Mouse (Mus musculus): ENCODE results near the gene Jak1. TPM values are rescaled to one million over a fixed set of nuclear protein-coding genes. Genes with fewer than 3 reads are reported as not detected.
"Not testable (repeated sequence)": the region's sequence is repeated elsewhere in the genome, so short reads cannot be mapped to it uniquely, and the experiment has no call there.

The Jak1 gene
- polyA plus RNA-seq, 1 experiment from 2014 or later = 53.2 TPM

GRCm38 (mm10) chr4:101270734-101271133 lies 5.7 kb upstream of the Jak1 start:
- Histone ChIP-seq H3K9me3 (replicated peaks) (no peaks in the 10 kb centered on the region), H3K27me3 (no peaks in the 10 kb centered on the region), H3K4me2 (no peak overlapping the region), H3K27ac (no peak overlapping the region), H3K36me3 (no peaks in the 10 kb centered on the region), H3K9ac (no peak overlapping the region), H3K4me1 (replicated peaks) (no peaks in the 10 kb centered on the region), H3K4me3 (no peak overlapping the region)
- ATAC-seq (replicated peaks; ENCODE audit: insufficient number of reproducible peaks, insufficient read depth, low FRiP score, low read depth) = no peak
- WGBS = 82% methylated on average over 3 of the region's 3 CpGs

DNA sequence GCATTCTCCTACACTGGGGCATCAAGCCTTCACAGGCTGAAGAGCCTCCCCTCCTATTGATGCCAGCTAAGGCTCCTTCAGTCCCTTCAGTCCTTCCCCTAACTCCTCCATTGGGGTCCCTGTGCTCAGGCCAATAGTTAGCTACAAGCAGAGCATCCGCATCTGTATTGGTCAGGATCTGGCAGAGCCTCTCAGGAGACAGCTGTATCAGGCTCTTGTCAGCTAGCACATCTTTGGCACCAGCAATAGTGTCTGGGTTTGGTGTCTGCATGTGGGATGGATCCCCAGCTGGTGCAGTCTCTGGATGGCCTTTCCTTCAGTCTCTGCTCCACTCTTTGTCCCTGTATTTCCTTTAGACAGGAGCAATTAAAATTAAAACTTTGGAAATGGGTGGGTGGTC lies 3.4 kb upstream of the Jak1 start:
- H3K4me3 ChIP-seq; H3K9ac ChIP-seq; H3K36me3 ChIP-seq; H3K4me1 ChIP-seq (replicated peaks); H3K4me2 ChIP-seq; H3K27me3 ChIP-seq; H3K9me3 ChIP-seq (replicated peaks); ATAC-seq (replicated peaks; ENCODE audit: insufficient number of reproducible peaks, insufficient read depth, low FRiP score, low read depth); H3K27ac ChIP-seq: not testable (repeated sequence)
- WGBS = 56% methylated on average over 1 of the region's 1 CpGs

GRCm38 (mm10) chr4:101265523-101265922 lies 441 bp upstream of the Jak1 start:
- WGBS = 31% methylated on average over 6 of the region's 7 CpGs
- no peak for ATAC-seq (replicated peaks; ENCODE audit: insufficient number of reproducible peaks, insufficient read depth, low FRiP score, low read depth)
- Histone ChIP-seq H3K36me3 (no peaks in the 10 kb centered on the region), H3K4me3 (peak overlapping the region; percentile 100), H3K27me3 (no peaks in the 10 kb centered on the region), H3K27ac (peak overlapping the region; percentile 96), H3K4me2 (peak overlapping the region; percentile 84), H3K9ac (no peak overlapping the region), H3K4me1 (replicated peaks) (peaks cover 18% of the 10 kb centered on the region), H3K9me3 (replicated peaks) (no peaks in the 10 kb centered on the region)

- no peak for ATAC-seq (replicated peaks; ENCODE audit: insufficient number of reproducible peaks, insufficient read depth, low FRiP score, low read depth)
- H3K27ac ChIP-seq = peak overlapping the region; percentile 96
- WGBS = 7% methylated on average over 26 of the region's 26 CpGs
These were observed 928 bp downstream of the Jak1 start for GRCm38 (mm10) chr4:101263968-101264740.

GRCm38 (mm10) chr4:101261596-101261995 lies 3.5 kb downstream of the Jak1 start:
- WGBS = 77% methylated on average over 5 of the region's 5 CpGs
- Histone ChIP-seq H3K4me3 (no peak overlapping the region), H3K4me1 (replicated peaks) (peaks cover 30% of the 10 kb centered on the region), H3K27me3 (no peaks in the 10 kb centered on the region), H3K36me3 (no peaks in the 10 kb centered on the region), H3K4me2 (no peak overlapping the region), H3K27ac (no peak overlapping the region), H3K9me3 (replicated peaks) (no peaks in the 10 kb centered on the region), H3K9ac (no peak overlapping the region)
- no peak for ATAC-seq (replicated peaks; ENCODE audit: insufficient number of reproducible peaks, insufficient read depth, low FRiP score, low read depth)

More at GRCm38 (mm10) chr4:101263968-101264740, 928 bp downstream of the Jak1 start:
- Histone ChIP-seq H3K36me3 (no peaks in the 10 kb centered on the region), H3K27me3 (no peaks in the 10 kb centered on the region), H3K9ac (peak overlapping the region; percentile 98), H3K9me3 (replicated peaks) (no peaks in the 10 kb centered on the region), H3K4me2 (peak overlapping the region; percentile 84), H3K4me3 (peak overlapping the region; percentile 100), H3K4me1 (replicated peaks) (peaks cover 20% of the 10 kb centered on the region)

DNA sequence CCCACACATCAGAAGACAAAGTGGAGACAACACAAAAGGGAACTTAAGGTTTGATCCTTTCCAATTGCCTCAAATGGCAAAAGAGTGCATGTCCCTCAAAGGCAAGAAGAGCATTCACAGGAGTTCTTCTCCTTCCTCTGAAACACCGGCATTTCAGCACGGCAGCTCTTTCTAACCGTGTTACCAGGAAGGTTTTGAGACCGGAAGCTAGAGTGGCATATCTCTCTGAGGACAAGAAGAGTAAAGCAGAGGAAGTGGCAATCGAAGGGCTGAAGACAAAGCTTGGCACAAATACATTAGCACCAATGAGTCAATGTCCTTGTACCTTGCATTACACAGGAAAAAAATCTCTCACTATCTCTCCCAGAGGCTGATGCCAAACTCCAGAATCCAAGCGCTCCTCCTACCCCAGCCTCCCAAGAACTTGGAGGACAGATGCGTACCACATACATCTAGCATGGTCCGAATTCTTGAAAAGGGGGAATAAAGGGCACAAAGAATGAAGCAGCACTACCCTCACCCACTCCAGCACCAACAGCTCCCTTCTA lies 4.3 kb downstream of the Jak1 start:
- WGBS = 73% methylated on average over 8 of the region's 8 CpGs
- H3K9me3 ChIP-seq (replicated peaks) = no peaks in the 10 kb centered on the region
- H3K4me2 ChIP-seq = no peak overlapping the region
- no peak overlapping the region for H3K4me3 ChIP-seq
- no peak overlapping the region for H3K9ac ChIP-seq
- ATAC-seq (replicated peaks; ENCODE audit: insufficient number of reproducible peaks, insufficient read depth, low FRiP score, low read depth) = no peak
- no peaks in the 10 kb centered on the region for H3K27me3 ChIP-seq
- H3K4me1 ChIP-seq (replicated peaks) = peaks cover 33% of the 10 kb centered on the region
- H3K27ac ChIP-seq = peak overlapping the region; percentile 22; the same call in 1 of the 2 replicates
- H3K36me3 ChIP-seq = no peaks in the 10 kb centered on the region

DNA sequence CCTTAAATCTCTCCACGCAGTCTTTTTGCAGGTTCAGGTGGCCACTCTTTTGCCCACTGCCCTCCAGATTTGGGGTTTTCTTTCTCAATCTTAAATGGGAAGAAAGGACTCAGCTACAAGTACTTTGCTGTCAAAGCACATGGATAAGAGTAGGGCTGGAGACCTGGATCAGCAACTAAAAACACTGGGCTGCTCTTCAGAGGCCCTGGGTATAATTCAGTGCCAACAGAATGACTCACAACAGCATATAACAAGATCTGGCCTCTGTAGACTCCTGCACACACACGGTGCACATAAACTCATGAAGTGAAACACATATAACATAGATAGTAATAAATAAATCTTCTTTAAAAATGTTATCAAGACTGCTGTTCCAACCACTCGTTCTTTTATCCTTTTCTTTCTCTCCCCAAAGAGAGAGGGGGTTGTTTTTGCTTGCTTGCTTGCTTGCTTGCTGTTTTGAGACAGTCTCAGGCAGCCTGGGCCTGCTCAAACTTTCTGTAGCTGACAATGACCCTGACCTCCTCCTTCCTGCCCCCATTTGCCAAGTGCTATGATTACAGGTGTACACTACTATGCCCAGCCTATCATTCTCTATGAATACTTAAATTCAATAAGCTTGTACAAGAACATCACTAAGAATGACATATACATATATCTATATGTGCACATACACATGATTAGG lies 8.4 kb downstream of the Jak1 start:
- 67% methylated on average over 3 of the region's 3 CpGs for WGBS
- Histone ChIP-seq H3K9me3 (replicated peaks) (no peaks in the 10 kb centered on the region), H3K36me3 (no peaks in the 10 kb centered on the region), H3K27me3 (no peaks in the 10 kb centered on the region), H3K4me1 (replicated peaks) (peaks cover 49% of the 10 kb centered on the region), H3K4me3 (no peak overlapping the region), H3K27ac (peak overlapping the region; percentile 20; the same call in 1 of the 2 replicates), H3K9ac (no peak overlapping the region), H3K4me2 (no peak overlapping the region)
- ATAC-seq (replicated peaks; ENCODE audit: insufficient number of reproducible peaks, insufficient read depth, low FRiP score, low read depth) = no peak

DNA sequence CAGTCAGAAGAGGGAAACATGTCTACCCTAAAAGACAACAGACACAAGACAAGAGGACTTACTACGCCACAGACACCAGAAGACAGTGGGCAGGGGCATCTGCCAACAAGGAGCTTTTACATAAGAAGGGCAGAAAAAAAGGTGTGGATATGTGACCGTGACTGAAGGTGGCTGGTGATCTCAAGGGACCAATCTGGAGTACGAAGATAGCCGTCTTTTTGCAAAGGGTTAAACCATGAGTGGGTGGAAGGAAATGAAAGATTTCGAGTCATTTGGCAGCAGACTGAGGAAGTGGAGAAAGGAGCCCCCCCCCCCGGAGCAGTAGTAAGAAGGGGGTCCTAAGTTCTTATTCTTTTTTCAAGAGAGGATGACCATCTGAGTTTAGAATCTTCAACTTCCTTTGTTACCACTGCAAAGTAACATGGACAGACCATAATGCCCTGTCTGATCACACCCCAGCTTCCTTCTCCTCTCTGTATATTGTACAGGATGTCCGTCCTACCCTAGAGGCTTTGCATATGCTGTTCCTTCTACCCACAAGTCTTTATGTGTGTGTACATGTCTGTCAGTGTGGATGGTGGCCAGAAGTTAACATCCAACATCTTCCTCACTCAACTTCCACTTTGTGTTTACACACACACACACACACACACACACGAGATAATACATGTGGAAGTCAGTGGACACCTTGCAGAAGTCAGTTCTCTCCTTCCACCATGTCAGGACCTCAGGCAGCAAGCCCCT lies 10.3 kb downstream of the Jak1 start:
- H3K9ac ChIP-seq = no peak overlapping the region
- no peak for ATAC-seq (replicated peaks; ENCODE audit: insufficient number of reproducible peaks, insufficient read depth, low FRiP score, low read depth)
- peaks cover 45% of the 10 kb centered on the region for H3K4me1 ChIP-seq (replicated peaks)
- H3K4me3 ChIP-seq = no peak overlapping the region
- WGBS = 68% methylated on average over 8 of the region's 8 CpGs
- H3K36me3 ChIP-seq = no peaks in the 10 kb centered on the region
- H3K27ac ChIP-seq = peak overlapping the region; percentile 47
- H3K4me2 ChIP-seq = peak overlapping the region; percentile 12; the same call in 1 of the 2 replicates
- H3K27me3 ChIP-seq = no peaks in the 10 kb centered on the region
- no peaks in the 10 kb centered on the region for H3K9me3 ChIP-seq (replicated peaks)

DNA sequence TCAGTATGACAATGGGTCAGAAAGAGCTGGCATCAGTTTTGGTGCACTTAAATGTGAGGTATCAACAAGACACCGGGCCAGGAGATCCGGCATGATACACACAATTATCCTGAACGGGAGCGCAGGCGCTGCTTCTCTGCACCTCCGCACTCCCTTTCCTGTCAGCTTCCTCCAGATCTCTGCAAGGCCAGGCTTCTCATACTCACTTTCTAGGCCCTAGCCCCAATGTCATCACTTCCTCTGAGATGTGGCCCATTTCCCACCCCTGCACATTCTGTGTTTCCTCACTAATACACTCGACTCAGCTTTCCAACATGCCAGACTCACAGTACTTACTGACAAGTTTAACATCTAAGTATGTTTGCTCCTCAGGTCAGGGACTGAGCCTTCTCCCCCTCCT lies 11.1 kb downstream of the Jak1 start:
- Histone ChIP-seq H3K4me2 (no peak overlapping the region), H3K4me1 (replicated peaks) (peaks cover 45% of the 10 kb centered on the region), H3K9ac (no peak overlapping the region), H3K4me3 (no peak overlapping the region), H3K9me3 (replicated peaks) (no peaks in the 10 kb centered on the region), H3K27me3 (no peaks in the 10 kb centered on the region), H3K27ac (peak overlapping the region; percentile 47), H3K36me3 (no peaks in the 10 kb centered on the region)
- WGBS = 55% methylated on average over 7 of the region's 7 CpGs
- no peak for ATAC-seq (replicated peaks; ENCODE audit: insufficient number of reproducible peaks, insufficient read depth, low FRiP score, low read depth)

GRCm38 (mm10) chr4:101252781-101253622 lies 12.1 kb downstream of the Jak1 start:
- 59% methylated on average over 13 of the region's 13 CpGs for WGBS
- peak overlapping the region; percentile 35; the same call in 1 of the 2 replicates for H3K27ac ChIP-seq
- no peak overlapping the region for H3K9ac ChIP-seq
- no peak overlapping the region for H3K4me2 ChIP-seq
- ATAC-seq (replicated peaks; ENCODE audit: insufficient number of reproducible peaks, insufficient read depth, low FRiP score, low read depth) = no peak
- H3K36me3 ChIP-seq = no peaks in the 10 kb centered on the region
- H3K9me3 ChIP-seq (replicated peaks) = no peaks in the 10 kb centered on the region
- peaks cover 42% of the 10 kb centered on the region for H3K4me1 ChIP-seq (replicated peaks)
- H3K4me3 ChIP-seq = no peak overlapping the region
- H3K27me3 ChIP-seq = no peaks in the 10 kb centered on the region
